Mouse (Mus musculus) T-cell, adult 2 months (primary cell): ENCODE results near the gene Anp32e.
"Not testable (repeated sequence)": the region's sequence is repeated elsewhere in the genome, so short reads cannot be mapped to it uniquely, and the experiment has no call there.

Source experiments
- DNase-seq: peaks from one replicate; pipeline ENCODE4 v3.0.0; 2022; ENCODE audit warnings: low spot score

The Anp32e gene

DNA sequence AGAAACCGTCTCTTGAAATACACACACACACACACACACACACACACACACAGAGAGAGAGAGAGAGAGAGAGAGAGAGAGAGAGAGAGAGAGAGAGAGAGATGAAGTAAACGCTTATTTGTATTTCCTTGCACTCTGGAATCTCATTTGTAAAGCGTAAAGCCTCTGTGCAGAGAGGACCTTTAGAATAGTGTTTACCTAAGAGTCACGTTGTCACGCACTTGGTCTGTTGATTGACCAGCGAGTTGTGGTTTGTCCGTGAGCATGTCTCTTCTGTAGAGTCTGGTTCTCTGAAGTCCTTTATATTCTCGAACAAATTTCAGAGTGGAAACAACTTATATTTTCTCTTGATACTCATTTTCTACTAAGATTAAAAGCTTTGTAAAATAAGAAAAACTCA is 15.7 kb downstream of the Anp32e start:
- no peak for DNase-seq

GRCm38 (mm10) chr3:95945731-95946240 is 16.7 kb downstream of the Anp32e start:
- DNase-seq = no peak

- no peak for DNase-seq
Observed at GRCm38 (mm10) chr3:95948325-95948724, 19.3 kb downstream of the Anp32e start.

DNA sequence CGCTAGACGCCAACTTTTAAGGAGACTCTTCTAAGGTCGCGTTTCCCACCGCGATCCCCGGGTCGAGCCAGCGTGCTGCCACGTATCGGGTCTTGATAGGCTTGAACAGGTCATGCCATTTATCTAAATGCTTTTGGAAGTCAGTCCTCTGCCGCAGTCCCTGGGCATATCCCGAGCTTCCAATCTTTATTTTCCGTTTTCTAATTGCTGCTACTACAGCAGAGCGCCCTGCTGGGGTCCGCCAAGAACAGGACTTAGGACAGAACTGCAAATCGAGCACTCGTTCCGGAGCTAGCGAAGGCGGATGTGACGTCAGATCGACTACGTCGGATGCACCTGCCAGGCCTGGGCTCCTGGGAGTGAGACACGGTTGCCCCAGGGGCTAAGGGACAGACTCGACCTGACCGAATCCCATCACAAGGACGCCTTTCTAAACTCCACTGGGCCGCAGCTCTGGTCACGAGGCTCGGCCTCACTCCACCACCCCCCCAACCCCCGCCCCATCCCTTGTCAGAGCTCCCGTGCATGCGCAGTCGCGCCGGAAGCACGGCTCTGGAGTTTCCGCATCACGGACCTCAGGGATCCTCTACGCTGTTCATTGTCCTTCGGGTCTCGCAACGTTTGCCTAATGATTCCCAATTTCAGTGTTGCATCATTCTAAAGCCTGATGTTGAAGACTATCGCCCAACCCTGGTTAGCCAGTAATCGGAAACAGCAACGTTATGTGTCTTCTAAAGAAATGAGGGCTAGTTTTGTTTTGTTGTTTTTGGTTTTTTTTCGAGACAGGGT is 21.9 kb downstream of the Anp32e start:
- DNase-seq = peak; percentile 88

- not testable (repeated sequence) for DNase-seq
Observed at GRCm38 (mm10) chr3:95951566-95951965, 22.5 kb downstream of the Anp32e start.

DNA sequence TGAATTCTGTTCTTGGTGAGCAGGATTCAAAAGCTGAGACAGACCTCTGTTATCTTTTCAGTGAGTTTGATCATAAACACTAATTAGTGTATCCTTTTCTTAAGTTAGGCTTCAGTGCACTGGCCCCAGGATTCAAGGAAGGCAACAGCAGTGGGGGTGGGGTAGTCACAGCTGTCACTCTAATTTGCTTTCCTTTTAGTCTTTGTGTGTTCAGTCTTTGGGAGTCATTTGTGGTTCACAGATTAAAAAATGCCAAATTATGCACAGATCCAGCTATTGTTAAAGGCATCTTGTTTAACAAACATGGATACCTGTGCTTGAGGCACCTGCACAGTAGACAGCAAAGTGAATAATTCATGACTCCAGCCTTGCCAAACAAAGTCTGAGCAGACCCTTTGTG is 24.0 kb downstream of the Anp32e start:
- DNase-seq = no peak

- no peak for DNase-seq
Observed at GRCm38 (mm10) chr3:95953522-95953921, 24.5 kb downstream of the Anp32e start.

DNA sequence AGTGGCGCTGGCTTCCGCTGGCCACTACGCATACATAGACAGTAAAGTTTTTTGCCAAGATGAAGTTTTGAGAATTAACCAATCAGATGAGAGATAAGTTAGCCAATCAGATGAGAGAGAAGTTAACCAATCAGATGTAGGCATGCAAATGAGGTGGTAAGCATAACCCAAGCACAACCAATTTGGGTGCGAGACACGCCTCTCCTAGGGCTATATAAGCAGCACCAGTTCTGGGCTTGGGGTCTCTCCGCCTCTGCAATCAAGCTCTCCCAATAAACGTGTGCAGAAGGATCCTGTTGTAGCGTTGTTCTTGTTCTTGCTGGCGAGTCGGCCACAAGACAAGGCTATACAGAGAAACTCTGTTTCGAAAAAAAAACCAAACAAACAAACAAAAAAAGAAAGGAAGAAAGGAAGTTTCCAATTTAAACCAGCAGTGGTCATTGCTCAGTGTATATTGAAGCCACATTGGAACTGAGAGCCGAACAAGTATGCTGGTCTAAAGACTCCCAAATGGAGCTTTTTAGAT is 25.7 kb downstream of the Anp32e start:
- not testable (repeated sequence) for DNase-seq

GRCm38 (mm10) chr3:95955318-95955717 is 26.3 kb downstream of the Anp32e start:
- no peak for DNase-seq

DNA sequence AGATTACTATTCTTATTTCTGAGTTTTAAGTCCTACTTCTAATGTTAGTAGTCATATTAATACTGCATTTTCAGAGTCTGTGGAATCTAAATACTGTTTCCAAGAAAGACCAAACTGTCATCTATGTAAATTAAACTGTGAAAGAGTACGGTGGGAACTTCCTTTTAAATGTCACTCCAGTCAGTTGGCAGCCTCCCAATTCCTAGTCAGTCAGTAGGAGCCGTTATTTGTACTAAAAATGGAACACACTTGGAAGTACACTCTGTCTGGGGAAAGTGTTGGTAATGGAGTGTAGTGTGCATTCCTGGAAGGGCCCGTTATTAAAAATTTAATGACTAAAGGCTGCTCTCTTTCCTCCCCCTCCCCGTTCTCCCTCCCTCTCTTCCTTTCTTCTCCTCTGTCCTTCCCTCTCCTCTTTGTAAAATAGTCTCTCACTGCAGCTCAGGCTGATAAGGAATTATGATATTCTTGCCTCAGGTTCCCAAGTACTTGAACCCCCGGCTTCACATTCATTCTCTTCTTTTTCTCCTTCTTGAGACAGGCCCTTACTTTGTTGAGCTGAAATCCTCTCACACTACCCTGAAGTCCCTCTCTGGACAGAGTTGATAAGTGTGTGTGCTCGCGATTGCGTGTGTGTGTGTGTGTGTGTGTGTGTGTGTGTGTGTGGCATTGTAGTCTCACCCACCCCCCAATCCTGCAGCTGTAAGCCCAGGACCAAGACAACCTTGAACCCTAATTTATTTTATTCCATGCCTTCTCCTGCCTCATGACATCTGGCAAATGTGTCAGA is 28.5 kb downstream of the Anp32e start:
- DNase-seq = no peak

DNA sequence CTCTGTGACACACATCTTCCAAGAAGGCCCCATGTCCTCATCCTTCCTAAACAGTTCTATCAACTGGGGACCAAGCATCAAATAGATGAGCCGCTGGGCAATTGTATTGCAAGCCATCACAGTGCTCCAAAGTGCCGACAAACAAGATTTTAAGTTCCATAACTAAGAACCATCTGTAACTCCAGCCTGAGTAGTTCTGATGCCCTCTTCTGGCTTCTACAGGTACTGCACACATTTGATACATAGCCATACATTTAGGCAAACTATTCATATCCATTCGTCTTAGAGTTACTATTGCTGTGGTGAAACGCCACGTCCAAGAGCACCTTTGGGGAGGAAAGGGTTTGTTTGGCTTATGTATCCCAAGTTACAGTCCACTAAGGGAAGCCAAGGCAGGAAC is 30.0 kb downstream of the Anp32e start:
- DNase-seq = peak; percentile 25

DNA sequence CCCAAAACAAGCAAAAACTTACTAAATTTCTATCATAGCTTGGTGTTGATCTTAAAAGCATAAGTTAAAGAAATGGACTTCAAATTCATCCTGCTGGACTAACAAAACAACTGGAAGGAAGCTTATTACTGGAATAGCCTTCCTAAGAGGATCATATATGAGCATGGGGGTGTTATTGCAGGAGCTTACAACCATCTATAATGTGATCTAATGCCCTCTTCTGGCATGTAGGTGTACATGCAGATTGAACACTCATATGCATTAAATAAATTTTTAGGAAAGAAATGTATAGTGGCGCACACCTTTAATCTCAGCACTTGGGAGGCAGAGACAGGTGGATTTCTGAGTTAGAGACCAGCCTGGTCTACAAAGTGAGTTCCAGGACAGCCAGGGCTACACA is 30.8 kb downstream of the Anp32e start:
- no peak for DNase-seq

GRCm38 (mm10) chr3:95962182-95962581 is 33.1 kb downstream of the Anp32e start:
- DNase-seq = not testable (repeated sequence)

- no peak for DNase-seq
Observed at GRCm38 (mm10) chr3:95963230-95963629, 34.2 kb downstream of the Anp32e start.

DNA sequence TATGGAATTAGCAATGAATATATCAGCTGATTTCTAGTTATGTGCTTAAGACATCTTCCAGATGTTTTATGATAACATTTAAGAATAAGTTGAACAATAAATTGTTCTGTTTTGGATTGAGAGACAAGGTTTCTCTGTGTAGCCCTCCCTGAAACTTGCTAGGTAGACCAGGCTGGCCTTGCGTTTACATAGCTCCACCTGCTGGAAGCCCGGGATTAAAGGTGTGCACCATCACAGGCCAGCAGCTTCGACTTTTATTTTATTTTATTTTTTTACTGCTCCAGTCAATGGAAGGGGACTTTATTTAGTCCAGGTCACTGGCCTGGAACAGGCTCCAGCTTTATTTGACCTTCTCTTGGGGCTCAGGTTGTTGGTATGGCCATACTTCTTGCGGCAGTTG is 34.6 kb downstream of the Anp32e start:
- peak; percentile 45 for DNase-seq

DNA sequence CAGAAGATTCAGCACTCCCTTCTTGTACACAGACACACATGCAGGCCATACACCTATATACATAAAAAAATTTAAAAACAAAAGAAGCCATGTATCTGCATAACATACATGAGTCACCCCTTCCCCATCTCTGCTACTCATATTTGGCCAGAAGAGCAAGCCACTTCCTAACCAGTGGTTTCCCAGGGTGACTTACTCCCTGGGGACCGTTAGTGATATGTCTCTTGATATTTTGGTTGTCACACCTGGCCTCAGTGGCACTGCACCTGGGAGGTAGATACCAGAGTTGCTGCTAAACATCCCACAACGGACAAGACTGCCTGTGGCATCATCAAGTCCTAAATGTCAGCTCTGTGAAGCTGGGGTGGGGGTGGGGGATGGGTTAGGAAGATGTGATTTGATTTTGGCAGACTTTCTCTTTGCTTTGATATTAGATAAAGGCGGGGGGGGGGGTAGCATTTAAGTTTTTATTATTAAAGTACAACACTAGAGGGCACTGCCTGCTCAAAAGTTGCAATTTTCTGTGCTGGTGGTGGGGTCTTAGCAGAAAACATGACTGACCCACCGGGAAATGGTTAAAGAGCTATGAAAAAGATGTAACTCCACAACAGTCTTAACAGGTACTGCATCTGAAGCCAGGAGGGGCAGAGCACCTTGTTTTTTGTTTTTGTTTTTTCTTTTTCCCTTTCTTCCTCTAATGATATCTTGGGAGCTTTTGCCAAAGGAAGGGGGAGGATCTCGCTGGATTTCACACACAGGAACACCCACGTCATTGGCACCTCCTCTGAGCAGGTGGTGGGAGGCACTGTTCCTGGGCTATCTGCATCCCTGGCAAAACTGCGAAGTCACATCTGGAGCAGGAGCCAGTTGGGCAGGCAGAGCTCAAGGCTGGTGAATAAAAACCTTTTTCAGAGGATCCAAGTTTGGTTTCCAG is 36.7 kb downstream of the Anp32e start:
- peak; percentile 39 for DNase-seq

GRCm38 (mm10) chr3:95969277-95969676 is 40.2 kb downstream of the Anp32e start:
- DNase-seq = no peak

- not testable (repeated sequence) for DNase-seq
Observed at GRCm38 (mm10) chr3:95970661-95971060, 41.6 kb downstream of the Anp32e start.

GRCm38 (mm10) chr3:95972251-95972872 is 43.3 kb downstream of the Anp32e start:
- no peak for DNase-seq

DNA sequence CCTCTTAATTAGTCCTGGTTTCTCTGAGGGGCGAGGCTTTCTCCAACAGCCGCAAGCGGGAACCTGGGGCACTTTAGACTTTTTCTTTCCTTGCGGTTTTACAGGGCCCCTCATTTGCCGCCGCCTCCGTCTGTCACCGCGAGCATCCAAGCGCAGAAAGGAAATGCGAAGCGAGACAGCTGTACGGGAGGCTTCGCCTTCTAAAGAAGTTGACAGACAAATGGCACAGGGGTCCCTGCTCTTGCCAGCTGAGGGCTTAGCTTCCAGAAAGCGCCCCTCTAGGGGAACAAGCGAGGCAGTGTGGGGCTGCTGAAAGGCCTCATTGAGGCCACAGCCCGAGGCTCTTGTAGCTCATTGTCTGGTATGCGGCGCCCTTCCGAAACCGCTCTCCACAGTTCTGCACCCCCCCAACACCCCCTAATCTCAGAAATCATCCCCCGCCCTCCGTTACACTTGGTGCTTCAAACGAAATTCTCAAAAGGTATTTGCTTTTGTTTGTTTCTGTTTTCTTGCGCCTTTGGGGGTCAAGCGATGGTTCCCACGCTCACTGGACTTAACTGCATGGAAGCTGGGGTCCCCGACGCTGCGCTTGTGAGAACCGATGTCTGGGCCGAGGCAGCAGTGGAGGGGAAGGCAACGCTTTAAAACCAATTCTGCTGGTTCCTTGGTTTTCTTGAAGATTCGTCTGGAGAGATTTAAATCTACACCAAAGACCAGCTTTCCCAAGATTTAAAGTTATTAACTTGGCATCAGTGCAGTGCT is 44.0 kb downstream of the Anp32e start:
- peak; percentile 67 for DNase-seq
